Mouse (Mus musculus) lung, postnatal 0 days (tissue): ENCODE results near the gene Nkg7.

Experiments used
- CTCF ChIP-seq: IDR thresholded peaks from 2 replicates; pipeline ENCODE4 v1.5.1; 2016; ENCODE audit warnings: antibody characterized with exemption, mild to moderate bottlenecking
- EP300 ChIP-seq: IDR thresholded peaks from 2 replicates; pipeline ENCODE4 v1.6.1; 2016; ENCODE audit warnings: antibody characterized with exemption, mild to moderate bottlenecking, control low read depth

GRCm38 (mm10) chr7:43402718-43403117, 34.2 kb upstream of the Nkg7 start:
- TF ChIP-seq CTCF = no peak
- TF ChIP-seq EP300 = no peak
